Mouse (Mus musculus) limb, embryonic 11.5 days (tissue): ENCODE measurements around the gene Ptgfr. TPM values are rescaled to one million over a fixed set of nuclear protein-coding genes. Genes with fewer than 3 reads are reported as not detected.
A peak's percentile ranks its signal among the peaks of the same experiment; 100 is the strongest.

Experiments used
- ATAC-seq: fragments of 200-750 bp; cut with Nextera tagmentation; 2 replicates; pipeline ENCODE4 v1.8.0; 2017; ENCODE audit warnings: low read depth; ENCODE audit not compliant: insufficient number of reproducible peaks, low FRiP score, low TSS enrichment
- DNase-seq: peaks from one replicate; pipeline ENCODE4 v3.0.0-alpha.2; 2015; ENCODE audit warnings: low spot score
- H3K27ac ChIP-seq: fragments of 300-500 bp; sonication (generic); replicated peaks from 2 replicates; pipeline ENCODE4 v1.5.1; 2014; ENCODE audit warnings: low read depth, mild to moderate bottlenecking, low read length
- H3K27me3 ChIP-seq: fragments of 300-500 bp; sonication (generic); 2 replicates; pipeline ENCODE4 v1.6.1; 2014; ENCODE audit warnings: mild to moderate bottlenecking, low read length, mixed read lengths; ENCODE audit not compliant: control insufficient read depth, insufficient read depth
- H3K36me3 ChIP-seq: fragments of 300-500 bp; sonication (generic); 2 replicates; pipeline ENCODE4 v1.6.1; 2014; ENCODE audit warnings: mild to moderate bottlenecking, low read length, moderate library complexity, mixed read lengths; ENCODE audit not compliant: control insufficient read depth, insufficient read depth
- H3K4me1 ChIP-seq: fragments of 300-500 bp; sonication (generic); 2 replicates; pipeline ENCODE4 v1.6.1; 2014; ENCODE audit warnings: low read length, mixed read lengths; ENCODE audit not compliant: control insufficient read depth, insufficient read depth
- H3K4me2 ChIP-seq: fragments of 300-500 bp; sonication (generic); 2 replicates; pipeline ENCODE4 v1.6.1; 2014; ENCODE audit warnings: low read depth, mild to moderate bottlenecking, moderate library complexity; ENCODE audit not compliant: severe bottlenecking
- H3K4me3 ChIP-seq: fragments of 300-500 bp; sonication (generic); 2 replicates; pipeline ENCODE4 v1.5.1; 2014; ENCODE audit warnings: low read depth, low read length
- H3K9ac ChIP-seq: fragments of 300-500 bp; sonication (generic); 2 replicates; pipeline ENCODE4 v1.6.1; 2014; ENCODE audit warnings: mild to moderate bottlenecking, low read length
- H3K9me3 ChIP-seq: fragments of 300-500 bp; sonication (generic); 2 replicates; pipeline ENCODE4 v1.6.1; 2016; ENCODE audit warnings: low read length; ENCODE audit not compliant: control insufficient read depth
- WGBS: fragments of 180-500 bp; shearing (Covaris S2); extraction: QIAGEN DNeasy Blood & Tissue Kit; methylation state at CpG from one replicate; pipeline ENCODE4 v1.1.7; 2014; 5-methylcytosine and 5-hydroxymethylcytosine counted together
- polyA plus RNA-seq: library from polyadenylated mRNA; unstranded; fragments of >200 nt; fragmentation: Nextera tagmentation; extraction: Ambion mirVana; gene quantifications from 2 replicates; pipeline ENCODE4 v1.2.1, GENCODE M21; 2014

The Ptgfr gene
- polyA plus RNA-seq, 1 experiment from 2014 or later: 0.92 TPM

DNA sequence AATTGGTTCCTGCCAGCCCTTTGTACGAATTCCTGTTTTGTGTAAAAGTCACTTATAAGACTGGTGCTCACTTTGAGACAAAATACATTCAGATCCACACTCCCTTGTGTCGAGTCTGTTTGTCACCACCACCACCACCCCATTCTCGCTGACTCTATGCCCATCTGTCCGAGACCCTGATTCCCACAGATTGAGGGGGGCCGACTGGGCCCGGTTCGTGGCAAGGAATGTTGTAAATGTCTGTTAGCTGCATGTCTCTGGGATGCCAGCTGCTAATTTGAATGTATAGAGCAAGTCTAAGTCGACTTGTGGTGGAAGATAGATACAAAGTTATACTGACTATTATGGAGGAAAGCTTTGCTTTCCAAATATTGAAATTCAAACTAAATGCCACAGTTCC is 48.8 kb downstream of the Ptgfr start:
- no peaks in the 10 kb centered on the region for H3K9me3 ChIP-seq
- no peak for DNase-seq
- H3K27ac ChIP-seq: no peak overlapping the region
- no peak overlapping the region for H3K9ac ChIP-seq
- no peak overlapping the region for H3K4me3 ChIP-seq
- no peaks in the 10 kb centered on the region for H3K27me3 ChIP-seq
- H3K4me2 ChIP-seq: no peak overlapping the region
- no peak for ATAC-seq
- WGBS: 77% methylated on average over 8 of the region's 8 CpGs
- no peaks in the 10 kb centered on the region for H3K4me1 ChIP-seq
- H3K36me3 ChIP-seq: no peaks in the 10 kb centered on the region

DNA sequence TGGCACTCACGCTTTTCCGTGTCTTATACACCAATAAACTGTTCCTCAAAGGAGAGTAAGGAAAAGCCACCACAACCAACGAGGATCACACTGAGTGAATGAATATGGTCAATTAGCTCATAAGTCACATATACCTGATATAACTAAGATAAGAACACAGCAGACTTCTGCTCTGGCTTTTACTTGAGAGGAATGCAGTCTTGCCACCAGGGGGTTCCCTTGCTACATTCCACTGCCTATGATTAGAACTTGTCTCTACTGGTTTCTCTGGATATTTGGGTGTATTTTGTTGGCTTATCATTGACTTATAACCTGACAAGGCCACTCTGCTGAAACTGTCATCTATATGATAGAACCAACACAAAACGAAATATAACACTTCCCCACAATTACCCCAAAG is 62.3 kb downstream of the Ptgfr start:
- DNase-seq: no peak
- Histone ChIP-seq H3K4me1 (no peaks in the 10 kb centered on the region), H3K36me3 (no peaks in the 10 kb centered on the region), H3K9ac (no peak overlapping the region), H3K4me2 (no peak overlapping the region), H3K4me3 (no peak overlapping the region), H3K27me3 (no peaks in the 10 kb centered on the region), H3K9me3 (no peaks in the 10 kb centered on the region), H3K27ac (no peak overlapping the region)
- ATAC-seq: no peak
- WGBS: 72% methylated on average over 4 of the region's 4 CpGs

GRCm38 (mm10) chr3:151771074-151771473 is 66.4 kb downstream of the Ptgfr start:
- 68% methylated on average over 3 of the region's 3 CpGs for WGBS
- no peak overlapping the region for H3K4me3 ChIP-seq
- H3K9ac ChIP-seq: no peak overlapping the region
- H3K27me3 ChIP-seq: no peaks in the 10 kb centered on the region
- H3K4me1 ChIP-seq: no peaks in the 10 kb centered on the region
- H3K9me3 ChIP-seq: no peaks in the 10 kb centered on the region
- no peak overlapping the region for H3K4me2 ChIP-seq
- ATAC-seq (no peak), DNase-seq (peak; percentile 59)
- no peak overlapping the region for H3K27ac ChIP-seq
- H3K36me3 ChIP-seq: no peaks in the 10 kb centered on the region

GRCm38 (mm10) chr3:151749737-151750136 is 87.7 kb downstream of the Ptgfr start, which contains the start of gene Ifi44:
TSS of gene Ifi44 (minus strand) at chr3:151749960.
- Histone ChIP-seq H3K4me1 (no peaks in the 10 kb centered on the region), H3K27me3 (no peaks in the 10 kb centered on the region), H3K27ac (no peak within 1 kb of the TSS), H3K9ac (no peak within 1 kb of the TSS), H3K9me3 (no peaks in the 10 kb centered on the region), H3K36me3 (no peaks in the 10 kb centered on the region), H3K4me3 (no peak within 1 kb of the TSS), H3K4me2 (no peak within 1 kb of the TSS)
- 82% methylated on average over 7 of the region's 7 CpGs for WGBS
- DNase-seq: no peak
- no peak for ATAC-seq

DNA sequence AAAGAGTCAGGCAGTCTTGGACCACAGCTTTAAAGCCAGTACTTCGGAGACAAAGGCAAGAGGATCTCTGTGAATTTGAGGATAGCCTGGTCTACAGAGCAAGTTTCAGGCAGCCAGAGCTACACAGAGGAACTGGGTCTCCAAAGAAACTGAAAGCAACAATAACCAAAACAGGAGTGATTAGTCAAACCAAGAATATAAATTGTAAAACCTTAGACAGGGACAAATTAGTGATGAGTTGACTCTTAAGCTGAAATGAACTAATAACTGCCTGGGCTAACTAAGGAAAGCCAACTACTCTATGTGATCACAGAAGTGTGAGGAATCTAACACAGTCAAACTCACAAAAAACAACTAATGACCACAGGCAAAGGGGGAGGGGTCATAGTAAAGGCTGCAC is 88.9 kb downstream of the Ptgfr start:
- WGBS: 98% methylated on average over 1 of the region's 1 CpGs
- Histone ChIP-seq H3K4me3 (no peak overlapping the region), H3K9me3 (no peaks in the 10 kb centered on the region), H3K9ac (no peak overlapping the region), H3K4me2 (no peak overlapping the region), H3K27me3 (no peaks in the 10 kb centered on the region), H3K36me3 (no peaks in the 10 kb centered on the region), H3K4me1 (no peaks in the 10 kb centered on the region), H3K27ac (no peak overlapping the region)
- DNase-seq (no peak), ATAC-seq (no peak)

Other genes with a start within 250 kb of the Ptgfr start
- 0.21 TPM in 1 of 2 replicates, not detected in the other for gene Ifi44, start 87.7 kb downstream of the Ptgfr start, polyA plus RNA-seq
- gene Ifi44l, start 74.7 kb downstream of the Ptgfr start, polyA plus RNA-seq: not detected in 2 replicates